Mouse (Mus musculus) CH12.LX (cell line): Measurements from ENCODE around the gene Etl4.

ENCODE experiments used
- CTCF ChIP-seq, 2 experiments: IDR thresholded peaks in 1 of 2; conservative IDR thresholded peaks in 1 of 2; 2 replicates each; pipeline ENCODE4 v1.5.1; 2011 to 2012; ENCODE audit warnings: low read depth in 2 of 2, low read length in 2 of 2, improper control_type of control experiment in 1 of 2, inconsistent platforms in 1 of 2, mild to moderate bottlenecking in 1 of 2, moderate library complexity in 1 of 2
- EP300 ChIP-seq: IDR thresholded peaks from 2 replicates; pipeline ENCODE4 v1.6.1; 2011; ENCODE audit warnings: low read length, improper control_type of control experiment
- HCFC1 ChIP-seq: IDR thresholded peaks from 2 replicates; pipeline ENCODE4 v1.6.1; 2012; ENCODE audit warnings: low read depth, mild to moderate bottlenecking, inconsistent platforms, low read length, improper control_type of control experiment
- JUN ChIP-seq: IDR thresholded peaks from 2 replicates; pipeline ENCODE4 v1.6.1; 2011; ENCODE audit warnings: low read depth, mild to moderate bottlenecking, low read length, improper control_type of control experiment, moderate library complexity; ENCODE audit not compliant: insufficient read depth
- MAFK ChIP-seq: IDR thresholded peaks from 2 replicates; pipeline ENCODE4 v1.6.1; 2011; ENCODE audit warnings: low read length, improper control_type of control experiment; ENCODE audit not compliant: insufficient replicate concordance
- MAX ChIP-seq: IDR thresholded peaks from 2 replicates; pipeline ENCODE4 v1.6.1; 2011; ENCODE audit warnings: low read length, improper control_type of control experiment
- PAX5 ChIP-seq: IDR thresholded peaks from 2 replicates; pipeline ENCODE4 v1.6.1; 2012; ENCODE audit warnings: low read length, inconsistent platforms, mixed read lengths
- POLR2A ChIP-seq: IDR thresholded peaks from 2 replicates; pipeline ENCODE4 v1.6.1; 2011; ENCODE audit warnings: low read depth, mild to moderate bottlenecking, improper control_type of control experiment, low read length
- POLR2AphosphoS2 ChIP-seq: IDR thresholded peaks from 2 replicates; pipeline ENCODE4 v1.6.1; 2011; ENCODE audit warnings: low read depth, low read length, improper control_type of control experiment
- RCOR1 ChIP-seq: conservative IDR thresholded peaks from 2 replicates; pipeline ENCODE4 v1.6.1; 2012; ENCODE audit warnings: low read depth, mild to moderate bottlenecking, inconsistent platforms, low read length, improper control_type of control experiment
- TCF12 ChIP-seq: IDR thresholded peaks from 2 replicates; pipeline ENCODE4 v1.6.1; 2014; ENCODE audit warnings: low read depth, mild to moderate bottlenecking, inconsistent platforms, low read length, improper control_type of control experiment
- ZNF384 ChIP-seq: IDR thresholded peaks from 2 replicates; pipeline ENCODE4 v1.6.1; 2012; ENCODE audit warnings: low read depth, low read length, improper control_type of control experiment, inconsistent platforms

DNA sequence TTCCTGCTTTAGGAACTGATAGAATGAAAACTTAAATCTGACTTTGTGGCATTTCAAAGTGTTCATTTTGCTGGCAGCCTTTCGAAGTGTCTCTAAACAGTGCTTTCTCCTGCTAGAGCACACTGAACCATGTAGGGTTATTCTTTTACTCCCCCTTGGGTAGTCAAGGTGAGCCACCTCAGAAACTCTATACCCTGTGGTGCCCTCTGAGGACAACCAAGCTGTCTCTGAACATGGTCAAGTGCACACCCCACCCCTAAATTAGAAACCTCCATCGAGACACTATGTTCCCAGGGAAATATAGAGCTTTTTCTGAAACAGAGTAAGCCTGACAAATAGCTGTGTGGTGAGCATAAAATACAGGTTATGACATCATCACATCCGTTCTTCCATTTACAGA, 840.1 kb downstream of the Etl4 start:
- TF ChIP-seq PAX5 (no peak), POLR2A (no peak), RCOR1 (no peak), CTCF (conservative IDR thresholded peaks at IDR 0.05 in 1 of 2, IDR thresholded peaks at IDR 0.05 in 1 of 2; ENCODE audit: low read depth in 2 of 2, low read length in 2 of 2) (no peak), TCF12 (no peak), MAFK (no peak), EP300 (no peak), JUN (no peak), MAX (no peak), HCFC1 (no peak), POLR2AphosphoS2 (no peak), ZNF384 (no peak)
